In genomic region chr11:40601572-40601909, GRCm38 (mm10) we compare ENCODE assay signal across 8 mouse cellular contexts.
DNase-seq lines count a peak whose midpoint lies in the region; ATAC-seq and TF ChIP-seq lines count a peak whose summit lies in the region.

No protein-coding gene starts in this region.

- peaks cover 18% of the 10 kb centered on the region for H3K4me1 ChIP-seq in hindbrain, embryonic 14.5 days (replicated peaks; ENCODE audit: control insufficient read depth, insufficient read depth, low read length)
- H3K4me1 ChIP-seq in hindbrain, embryonic 10.5 days (replicated peaks) = peaks cover 22% of the 10 kb centered on the region
- H3K4me1 ChIP-seq in embryonic facial prominence, embryonic 14.5 days (ENCODE audit: control insufficient read depth, insufficient read depth, low read length) = peaks cover 3% of the 10 kb centered on the region; the same call in 1 of the 2 replicates
- H3K4me1 ChIP-seq in lung, adult 2 months (ENCODE audit: control insufficient read depth, insufficient read depth, low read length) = no peaks in the 10 kb centered on the region

- no peaks in the 10 kb centered on the region for H3K27me3 ChIP-seq in hindbrain, embryonic 14.5 days (ENCODE audit: control insufficient read depth, insufficient read depth, low read length)
- H3K27me3 ChIP-seq in hindbrain, embryonic 10.5 days (ENCODE audit: insufficient read depth, poor library complexity, severe bottlenecking) = no peaks in the 10 kb centered on the region
- no peaks in the 10 kb centered on the region for H3K27me3 ChIP-seq in embryonic facial prominence, embryonic 14.5 days (replicated peaks; ENCODE audit: control insufficient read depth, insufficient read depth, low read length)

- H3K36me3 ChIP-seq in hindbrain, embryonic 14.5 days (replicated peaks; ENCODE audit: control insufficient read depth, insufficient read depth) = no peaks in the 10 kb centered on the region
- H3K36me3 ChIP-seq in hindbrain, embryonic 10.5 days = no peaks in the 10 kb centered on the region
- H3K36me3 ChIP-seq in embryonic facial prominence, embryonic 14.5 days (ENCODE audit: control insufficient read depth, insufficient read depth, low read length) = no peaks in the 10 kb centered on the region

- 0% methylated on average over 1 of the region's 1 CpGs for WGBS in hindbrain, embryonic 14.5 days
- WGBS in hindbrain, embryonic 10.5 days = 0% methylated on average over 1 of the region's 1 CpGs
- 0% methylated on average over 1 of the region's 1 CpGs for WGBS in embryonic facial prominence, embryonic 14.5 days
- 0% methylated on average over 1 of the region's 1 CpGs for WGBS in lung, adult 2 months

- 0 out of 2 replicates have a peak overlapping the region, but pooled peaks have one; percentile 36 for H3K4me2 ChIP-seq in hindbrain, embryonic 14.5 days (replicated peaks)
- no peak overlapping the region for H3K4me2 ChIP-seq in embryonic facial prominence, embryonic 14.5 days (ENCODE audit: low read depth, low read length)

- no peak overlapping the region for H3K9ac ChIP-seq in hindbrain, embryonic 14.5 days
- no peak overlapping the region for H3K9ac ChIP-seq in embryonic facial prominence, embryonic 14.5 days (ENCODE audit: low read depth, low read length)

- TF ChIP-seq CTCF in lung, adult 2 months (IDR thresholded peaks at IDR 0.05; ENCODE audit: insufficient read depth, low read length) = peak; percentile 23; the same call in 1 of the 2 replicates

- H3K4me3 ChIP-seq in hindbrain, embryonic 14.5 days (replicated peaks; ENCODE audit: low read length) = no peak overlapping the region
- no peak overlapping the region for H3K4me3 ChIP-seq in hindbrain, embryonic 10.5 days
- H3K4me3 ChIP-seq in embryonic facial prominence, embryonic 14.5 days (ENCODE audit: low read depth, low read length) = no peak overlapping the region
- no peak overlapping the region for H3K4me3 ChIP-seq in lung, adult 2 months (replicated peaks; ENCODE audit: extremely low read depth, low read depth, low read length)

- no peaks in the 10 kb centered on the region for H3K9me3 ChIP-seq in hindbrain, embryonic 14.5 days (ENCODE audit: control insufficient read depth, low read length)
- H3K9me3 ChIP-seq in hindbrain, embryonic 10.5 days = no peaks in the 10 kb centered on the region
- H3K9me3 ChIP-seq in embryonic facial prominence, embryonic 14.5 days (ENCODE audit: control insufficient read depth, low read length) = no peaks in the 10 kb centered on the region

- peak; percentile 91 for DNase-seq in hindbrain, embryonic 14.5 days (ENCODE audit: low spot score)
- no peak for DNase-seq in hindbrain, embryonic 10.5 days (ENCODE audit: low spot score)
- peak; percentile 12 to 33 for DNase-seq in B cell, adult 2 months
- DNase-seq in R1 (ENCODE audit: low read depth, low spot score) = peak; percentile 45
- peak; percentile 26 for DNase-seq in embryonic facial prominence, embryonic 14.5 days (ENCODE audit: low spot score)
- no peak for DNase-seq in lung, adult 2 months
- DNase-seq in spleen, postnatal 36 days (ENCODE audit: low spot score in 2 of 2) = no peak
- no peak for DNase-seq in spleen, adult 12 weeks (ENCODE audit: low spot score)

- no peak for TF ChIP-seq POLR2A in lung, adult 2 months (IDR thresholded peaks at IDR 0.05; ENCODE audit: borderline replicate concordance, extremely low read depth, low read depth, low read length)

- H3K27ac ChIP-seq in hindbrain, embryonic 14.5 days = peak overlapping the region; percentile 32; the same call in 1 of the 2 replicates
- no peak overlapping the region for H3K27ac ChIP-seq in hindbrain, embryonic 10.5 days
- no peak overlapping the region for H3K27ac ChIP-seq in embryonic facial prominence, embryonic 14.5 days (replicated peaks; ENCODE audit: low read depth, low read length)

- ATAC-seq in hindbrain, embryonic 14.5 days (ENCODE audit: low FRiP score) = no peak
- no peak for ATAC-seq in embryonic facial prominence, embryonic 14.5 days (ENCODE audit: low read depth)

Comparison
In these comparisons a context has a peak if more than half of its experiments do, and no peak if none do; other contexts are left out.
1. DNase-seq: peak in hindbrain, embryonic 14.5 days (single experiment), B cell, adult 2 months (2 of 2), R1 (single experiment) and embryonic facial prominence, embryonic 14.5 days (single experiment); none in hindbrain, embryonic 10.5 days (single experiment), lung, adult 2 months (single experiment), spleen, postnatal 36 days (0 of 2) and spleen, adult 12 weeks (single experiment).